Mouse (Mus musculus) liver, embryonic 18 days (tissue): Measurements from ENCODE around the gene Rpusd2. TPM values are rescaled to one million over a fixed set of nuclear protein-coding genes. Genes with fewer than 3 reads are reported as not detected.

Experiments used
- polyA plus RNA-seq: library from polyadenylated mRNA; depleted of rRNA; stranded (reverse); fragments of >200 nt; gene quantifications from 2 replicates; pipeline ENCODE4 v1.2.3, GENCODE M21; 2012; rRNA removed

Gene Rpusd2
- polyA plus RNA-seq: 2.4 and 2.5 TPM in 2 replicates

GRCm38 (mm10) chr2:119034656-119035396 lies at the start of gene Rpusd2:
Gene Rpusd2 (plus strand): TSS chr2:119034790.

GRCm38 (mm10) chr2:119028941-119029551 lies 5.5 kb upstream of the Rpusd2 start, which contains the start of gene Ccdc32:
Gene Ccdc32 (minus strand): TSS chr2:119029393.

DNA sequence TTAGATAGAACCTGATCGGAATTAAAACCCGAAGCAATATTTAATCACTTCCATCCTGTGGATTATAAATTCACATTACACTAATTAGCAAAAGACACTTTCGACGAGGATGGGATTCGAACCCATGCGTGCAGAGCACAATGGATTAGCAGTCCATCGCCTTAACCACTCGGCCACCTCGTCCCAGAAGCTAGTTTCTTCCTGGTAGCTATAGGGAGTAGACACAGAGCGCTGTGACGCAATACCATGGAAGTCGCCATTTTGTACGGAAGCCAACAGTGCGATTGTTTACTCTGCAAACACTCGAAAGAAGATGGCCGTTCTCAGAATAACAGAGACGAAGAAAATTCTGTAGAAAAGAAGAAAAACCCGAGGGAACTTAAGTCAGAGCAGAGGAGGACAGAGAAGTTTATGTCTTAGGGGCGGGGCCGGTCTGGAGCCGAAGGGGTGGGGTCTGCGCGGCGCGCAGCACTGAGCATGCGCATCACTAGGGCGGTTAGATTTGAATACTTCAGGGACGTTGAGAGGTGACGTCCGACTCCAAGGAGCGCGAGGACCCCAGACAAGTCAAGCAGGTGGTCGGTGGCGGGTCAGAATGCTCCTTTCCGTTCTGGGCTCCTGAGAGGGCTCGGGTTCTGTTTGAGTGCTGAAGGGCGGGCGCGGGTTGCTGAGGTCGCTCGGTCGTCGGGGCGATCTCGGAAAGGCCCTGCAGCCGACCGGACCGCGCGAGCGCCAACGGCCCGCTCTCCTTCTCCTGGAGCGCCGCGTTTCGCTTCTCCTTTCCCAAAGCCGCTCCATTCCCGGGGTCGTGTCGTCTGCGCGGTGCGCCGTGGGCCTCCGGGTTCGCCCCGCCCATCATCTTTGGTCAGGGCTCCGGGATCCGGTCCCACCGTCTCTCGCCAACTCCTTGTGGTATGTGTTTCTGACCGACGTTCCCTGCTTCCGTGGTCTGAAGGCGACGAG lies 12.3 kb downstream of the Rpusd2 start, which contains the start of gene Knl1:
Knl1 (plus strand) TSS at position 471 of the 963 bp plus-strand sequence.

Other genes starting within 250 kb of the Rpusd2 start
- 24.7 and 25.4 TPM in 2 replicates for gene Knstrn, start 220.8 kb upstream of the Rpusd2 start, polyA plus RNA-seq
- gene Ivd, start 172.8 kb upstream of the Rpusd2 start, polyA plus RNA-seq: 66.9 and 78.6 TPM in 2 replicates
- gene Bahd1, start 134.4 kb upstream of the Rpusd2 start, polyA plus RNA-seq: 4.2 and 5.0 TPM in 2 replicates
- 4.7 and 5.1 TPM in 2 replicates for gene Chst14, start 108.3 kb upstream of the Rpusd2 start, polyA plus RNA-seq
- gene Ccdc32, start 5.4 kb upstream of the Rpusd2 start, polyA plus RNA-seq: 6.6 and 6.8 TPM in 2 replicates
- gene Knl1, start 12.3 kb downstream of the Rpusd2 start, polyA plus RNA-seq: 2.6 and 3.0 TPM in 2 replicates
- 9.2 and 10.7 TPM in 2 replicates for gene Rad51, start 78.0 kb downstream of the Rpusd2 start, polyA plus RNA-seq
- 19.7 and 22.1 TPM in 2 replicates for gene Rmdn3, start 122.2 kb downstream of the Rpusd2 start, polyA plus RNA-seq
- 92.5 and 95.7 TPM in 2 replicates for gene Gchfr, start 133.0 kb downstream of the Rpusd2 start, polyA plus RNA-seq
- gene Gm14137, start 139.7 kb downstream of the Rpusd2 start, polyA plus RNA-seq: 0.01 TPM in 2 replicates
- 16.9 and 24.4 TPM in 2 replicates for gene Zfyve19, start 173.8 kb downstream of the Rpusd2 start, polyA plus RNA-seq
- gene Dnajc17, start 174.0 kb downstream of the Rpusd2 start, polyA plus RNA-seq: 7.8 and 9.4 TPM in 2 replicates
- gene Ppp1r14d, start 195.1 kb downstream of the Rpusd2 start, polyA plus RNA-seq: 0.07 TPM in 1 of 2 replicates, not detected in the other
- gene Spint1, start 202.6 kb downstream of the Rpusd2 start, polyA plus RNA-seq: 0.55 and 0.64 TPM in 2 replicates
- 0.08 and 0.11 TPM in 2 replicates for gene Rhov, start 236.5 kb downstream of the Rpusd2 start, polyA plus RNA-seq